Mouse (Mus musculus) lung, postnatal 36 days (tissue): ENCODE measurements at regions not wholly inside any gene's neighbourhood (a gene's known extent, or its start where the extent isn't known, plus 50 kb on each side); places are given as distances from the start of the nearest gene placed in this dataset.
"Not testable (repeated sequence)": the region's sequence is repeated elsewhere in the genome, so short reads cannot be mapped to it uniquely, and the experiment has no call there.

Experiments used
- DNase-seq: peaks from one replicate; pipeline ENCODE4 v3.0.0; 2022; ENCODE audit warnings: mixed read lengths

DNA sequence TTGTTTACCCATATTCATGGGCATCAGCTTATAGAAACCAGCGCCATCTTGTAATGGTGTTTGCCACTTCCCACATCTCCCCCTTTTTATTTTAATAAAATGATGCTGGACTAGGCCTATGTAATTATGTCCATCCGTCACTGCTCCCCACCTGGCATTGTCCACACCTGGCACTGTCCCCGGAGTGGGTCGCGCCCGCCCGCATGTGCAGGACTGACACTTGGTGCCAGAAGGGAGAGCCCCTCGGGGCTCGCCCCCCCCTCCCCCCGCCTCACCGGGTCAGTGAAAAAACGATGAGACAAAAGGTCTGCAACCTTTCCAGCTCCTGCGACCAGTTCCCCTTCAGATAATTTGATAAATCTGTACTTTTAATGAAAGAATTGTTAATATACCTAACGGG lies 450.8 kb upstream of the Epha6 start:
- DNase-seq: not testable (repeated sequence)

DNA sequence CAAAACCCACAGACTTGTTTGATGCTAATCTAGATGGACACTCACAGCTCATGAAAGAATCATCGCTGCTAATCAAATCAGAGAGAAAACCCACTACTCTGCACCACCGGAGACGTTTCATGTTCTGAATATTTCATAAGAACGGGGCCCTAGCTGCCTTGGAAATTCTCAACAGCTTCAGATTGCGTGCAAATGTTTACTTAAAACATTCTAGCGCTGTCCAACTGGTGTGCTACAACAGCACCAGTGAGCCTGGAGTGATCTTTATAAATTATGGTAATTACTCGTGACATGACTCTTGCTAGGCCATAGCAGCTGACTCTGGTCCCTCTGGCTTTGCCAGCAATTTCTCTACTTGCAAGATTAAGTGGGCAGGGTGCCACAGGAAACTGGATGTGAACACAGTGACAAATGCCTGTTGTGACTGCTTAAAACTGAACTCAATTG lies 435.8 kb upstream of the Epha6 start:
- DNase-seq: peak; percentile 1
